Mouse (Mus musculus) intestine, embryonic 14.5 days (tissue): Measurements from ENCODE around the gene Tcte1. TPM values are rescaled to one million over a fixed set of nuclear protein-coding genes. Genes with fewer than 3 reads are reported as not detected.

ENCODE experiments used
- ATAC-seq: fragments of 200-750 bp; cut with Nextera tagmentation; replicated peaks from 2 replicates; pipeline ENCODE4 v1.8.0; 2017; ENCODE audit warnings: low read depth, moderate number of reproducible peaks, moderate TSS enrichment, moderate library complexity; ENCODE audit not compliant: low FRiP score, low TSS enrichment
- DNase-seq: peaks from one replicate; pipeline ENCODE4 v3.0.0-alpha.2; 2018; ENCODE audit warnings: low spot score
- H3K27ac ChIP-seq: fragments of 300-500 bp; sonication (generic); 2 replicates; pipeline ENCODE4 v1.5.1; 2014; ENCODE audit warnings: low read depth, mild to moderate bottlenecking, control low read depth
- H3K27me3 ChIP-seq: fragments of 300-500 bp; sonication (generic); replicated peaks from 2 replicates; pipeline ENCODE4 v1.6.1; 2014; ENCODE audit warnings: low read length, control low read depth; ENCODE audit not compliant: control insufficient read depth, insufficient read depth
- H3K36me3 ChIP-seq: fragments of 300-500 bp; sonication (generic); 2 replicates; pipeline ENCODE4 v1.6.1; 2014; ENCODE audit warnings: low read length, control low read depth; ENCODE audit not compliant: control insufficient read depth, insufficient read depth
- H3K4me1 ChIP-seq: fragments of 300-500 bp; sonication (generic); replicated peaks from 2 replicates; pipeline ENCODE4 v1.6.1; 2014; ENCODE audit warnings: low read length, control low read depth, mixed read lengths; ENCODE audit not compliant: control insufficient read depth, insufficient read depth
- H3K4me2 ChIP-seq: fragments of 300-500 bp; sonication (generic); 2 replicates; pipeline ENCODE4 v1.6.1; 2014; ENCODE audit warnings: low read length
- H3K4me3 ChIP-seq: fragments of 300-500 bp; sonication (generic); 2 replicates; pipeline ENCODE4 v1.5.1; 2014; ENCODE audit warnings: low read depth, low read length, control low read depth, mixed read lengths
- H3K9ac ChIP-seq: fragments of 300-500 bp; sonication (generic); 2 replicates; pipeline ENCODE4 v1.6.1; 2014; ENCODE audit warnings: mild to moderate bottlenecking, low read length
- H3K9me3 ChIP-seq: fragments of 300-500 bp; sonication (generic); 2 replicates; pipeline ENCODE4 v1.6.1; 2016; ENCODE audit warnings: low read length, control low read depth; ENCODE audit not compliant: control insufficient read depth
- WGBS: fragments of 180-500 bp; shearing (Covaris S2); extraction: QIAGEN DNeasy Blood & Tissue Kit; methylation state at CpG from one replicate; pipeline ENCODE4 v1.1.7; 2014; 5-methylcytosine and 5-hydroxymethylcytosine counted together
- polyA plus RNA-seq: library from polyadenylated mRNA; unstranded; fragments of >200 nt; fragmentation: Nextera tagmentation; extraction: Ambion mirVana; gene quantifications from 2 replicates; pipeline ENCODE4 v1.2.1, GENCODE M21; 2014

The Tcte1 gene
- polyA plus RNA-seq, 1 experiment from 2014 or later: 0.70 TPM

DNA sequence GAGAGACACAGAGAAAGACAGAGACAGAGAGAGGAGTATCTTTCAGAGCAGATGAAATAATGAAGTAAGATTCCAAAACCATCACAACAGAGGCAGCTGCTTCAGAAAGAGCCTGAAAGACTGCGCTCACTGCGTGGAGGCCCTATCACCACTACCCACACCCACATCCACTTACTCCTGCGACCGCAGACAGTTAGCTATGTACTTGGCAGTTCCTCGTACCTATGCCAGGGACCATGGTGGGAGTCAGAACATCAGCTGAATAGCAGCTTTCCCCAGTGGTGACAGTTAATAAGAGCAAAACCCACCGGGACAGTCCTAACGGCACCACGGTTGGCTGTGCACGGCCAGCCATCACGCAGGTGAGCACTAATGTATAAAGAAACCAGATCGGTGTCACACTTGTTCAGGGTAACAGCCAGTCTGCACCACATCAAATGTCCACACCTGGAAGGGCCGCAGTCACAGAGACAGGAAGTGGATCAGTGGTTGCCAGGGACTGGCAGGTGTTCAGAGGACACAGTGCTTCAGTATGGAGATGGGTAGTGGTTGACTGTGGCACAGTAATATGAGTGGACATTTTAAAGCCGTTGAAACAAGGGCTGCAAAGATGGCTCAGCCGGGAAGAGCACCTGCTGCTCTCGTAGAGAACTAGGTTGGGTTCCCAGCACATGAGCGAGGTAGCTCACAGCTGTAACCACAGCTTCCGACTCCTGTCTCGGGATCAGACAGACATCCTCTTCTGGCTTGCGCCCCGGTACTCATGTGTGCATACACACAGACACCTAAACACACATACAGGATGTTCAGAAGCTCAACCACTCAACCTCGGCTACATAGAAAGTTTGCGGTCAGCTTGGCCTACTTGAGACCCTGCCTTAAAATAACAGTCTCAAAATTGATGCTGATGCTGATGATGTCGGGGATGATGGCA lies 34.6 kb upstream of the Tcte1 start:
- Histone ChIP-seq H3K4me1 (0 out of 2 replicates have a peak, but pooled peaks cover 7% of the 10 kb centered on the region), H3K4me3 (no peak overlapping the region), H3K9ac (no peak overlapping the region), H3K36me3 (no peaks in the 10 kb centered on the region), H3K4me2 (no peak overlapping the region), H3K27me3 (no peaks in the 10 kb centered on the region), H3K9me3 (no peaks in the 10 kb centered on the region), H3K27ac (no peak overlapping the region)
- ATAC-seq: no peak
- 86% methylated on average over 23 of the region's 23 CpGs for WGBS
- no peak for DNase-seq

- no peaks in the 10 kb centered on the region for H3K27me3 ChIP-seq
- no peak overlapping the region for H3K27ac ChIP-seq
- no peak overlapping the region for H3K9ac ChIP-seq
- DNase-seq (no peak), ATAC-seq (no peak)
- WGBS: 82% methylated on average over 6 of the region's 6 CpGs
- H3K9me3 ChIP-seq: no peaks in the 10 kb centered on the region
- H3K4me1 ChIP-seq: 0 out of 2 replicates have a peak, but pooled peaks cover 7% of the 10 kb centered on the region
- H3K4me3 ChIP-seq: no peak overlapping the region
- H3K36me3 ChIP-seq: no peaks in the 10 kb centered on the region
- H3K4me2 ChIP-seq: no peak overlapping the region
Measured at GRCm38 (mm10) chr17:45489736-45490135, 33.5 kb upstream of the Tcte1 start.

- WGBS: 61% methylated on average over 13 of the region's 13 CpGs
- Histone ChIP-seq H3K4me1 (0 out of 2 replicates have a peak, but pooled peaks cover 7% of the 10 kb centered on the region), H3K27ac (no peak overlapping the region), H3K36me3 (no peaks in the 10 kb centered on the region), H3K4me2 (no peak overlapping the region), H3K9ac (no peak overlapping the region), H3K9me3 (no peaks in the 10 kb centered on the region), H3K4me3 (no peak overlapping the region), H3K27me3 (no peaks in the 10 kb centered on the region)
- DNase-seq (no peak), ATAC-seq (no peak)
Measured at GRCm38 (mm10) chr17:45490532-45491154, 32.6 kb upstream of the Tcte1 start.

GRCm38 (mm10) chr17:45495398-45495797 lies 27.8 kb upstream of the Tcte1 start:
- ATAC-seq: no peak
- Histone ChIP-seq H3K9me3 (no peaks in the 10 kb centered on the region), H3K27ac (no peak overlapping the region), H3K4me2 (no peak overlapping the region), H3K36me3 (no peaks in the 10 kb centered on the region), H3K9ac (no peak overlapping the region), H3K27me3 (no peaks in the 10 kb centered on the region), H3K4me3 (no peak overlapping the region), H3K4me1 (0 out of 2 replicates have a peak, but pooled peaks cover 7% of the 10 kb centered on the region)
- DNase-seq: no peak
- 73% methylated on average over 11 of the region's 11 CpGs for WGBS

DNA sequence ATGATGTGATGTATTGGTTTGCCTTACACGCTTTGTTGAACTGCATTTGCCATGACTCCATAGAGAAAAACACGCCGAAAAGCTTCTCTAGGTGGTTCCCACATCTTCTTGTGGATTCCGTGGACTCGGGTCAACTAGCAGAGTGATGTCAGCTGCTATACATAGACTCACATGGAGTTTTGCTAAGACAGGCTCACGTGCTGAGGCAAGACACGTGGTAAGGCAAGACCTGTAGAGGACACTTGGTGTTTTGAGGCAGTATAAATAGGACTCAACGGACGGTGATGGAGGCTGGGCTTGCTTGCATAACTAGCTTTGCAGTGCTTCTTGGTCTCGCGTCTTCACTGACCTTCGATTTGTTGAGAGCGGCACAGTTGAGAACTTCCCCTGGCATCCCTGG lies 24.8 kb upstream of the Tcte1 start:
- no peak overlapping the region for H3K27ac ChIP-seq
- no peaks in the 10 kb centered on the region for H3K9me3 ChIP-seq
- no peak overlapping the region for H3K9ac ChIP-seq
- H3K4me1 ChIP-seq: 0 out of 2 replicates have a peak, but pooled peaks cover under 1% of the 10 kb centered on the region
- H3K4me2 ChIP-seq: no peak overlapping the region
- ATAC-seq: no peak
- H3K4me3 ChIP-seq: no peak overlapping the region
- DNase-seq: no peak
- no peaks in the 10 kb centered on the region for H3K36me3 ChIP-seq
- 84% methylated on average over 13 of the region's 13 CpGs for WGBS
- no peaks in the 10 kb centered on the region for H3K27me3 ChIP-seq

GRCm38 (mm10) chr17:45499516-45499915 lies 23.7 kb upstream of the Tcte1 start:
- H3K4me2 ChIP-seq: no peak overlapping the region
- no peaks in the 10 kb centered on the region for H3K27me3 ChIP-seq
- H3K27ac ChIP-seq: no peak overlapping the region
- no peaks in the 10 kb centered on the region for H3K36me3 ChIP-seq
- no peak for DNase-seq
- H3K9me3 ChIP-seq: no peaks in the 10 kb centered on the region
- H3K4me1 ChIP-seq: 0 out of 2 replicates have a peak, but pooled peaks cover 3% of the 10 kb centered on the region
- H3K9ac ChIP-seq: no peak overlapping the region
- H3K4me3 ChIP-seq: no peak overlapping the region
- ATAC-seq: no peak
- WGBS: 36% methylated on average over 2 of the region's 2 CpGs

GRCm38 (mm10) chr17:45500981-45501380 lies 22.3 kb upstream of the Tcte1 start:
- WGBS: 27% methylated on average over 4 of the region's 4 CpGs
- H3K36me3 ChIP-seq: no peaks in the 10 kb centered on the region
- no peak overlapping the region for H3K27ac ChIP-seq
- no peaks in the 10 kb centered on the region for H3K27me3 ChIP-seq
- no peak overlapping the region for H3K4me3 ChIP-seq
- H3K9me3 ChIP-seq: no peaks in the 10 kb centered on the region
- no peak overlapping the region for H3K4me2 ChIP-seq
- ATAC-seq (no peak), DNase-seq (no peak)
- H3K4me1 ChIP-seq: 0 out of 2 replicates have a peak, but pooled peaks cover 3% of the 10 kb centered on the region
- H3K9ac ChIP-seq: no peak overlapping the region

DNA sequence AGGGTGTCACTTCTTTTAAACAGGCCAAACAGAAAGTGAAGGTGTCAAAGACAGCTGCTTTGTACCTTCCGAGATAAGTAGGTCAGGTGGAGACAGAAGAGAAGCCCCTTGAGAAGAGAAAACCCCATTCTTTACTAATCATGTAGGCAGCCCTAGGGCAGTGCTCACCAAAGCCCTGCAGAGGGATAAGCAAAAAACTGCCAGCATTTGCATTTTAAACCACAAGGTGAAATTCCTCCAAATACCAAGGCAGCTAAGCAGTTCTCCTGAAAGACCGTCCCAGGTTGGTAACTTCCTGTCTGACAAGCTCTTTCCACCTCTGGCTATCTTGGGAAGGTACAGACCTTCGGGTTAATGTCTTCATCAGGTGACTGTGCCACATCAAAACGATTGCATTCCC lies 20.9 kb upstream of the Tcte1 start:
- Histone ChIP-seq H3K9me3 (no peaks in the 10 kb centered on the region), H3K27ac (no peak overlapping the region), H3K27me3 (no peaks in the 10 kb centered on the region), H3K4me1 (peaks cover 6% of the 10 kb centered on the region; the same call in 1 of the 2 replicates), H3K36me3 (no peaks in the 10 kb centered on the region), H3K9ac (no peak overlapping the region), H3K4me2 (no peak overlapping the region), H3K4me3 (no peak overlapping the region)
- WGBS: 56% methylated on average over 4 of the region's 4 CpGs
- DNase-seq (no peak), ATAC-seq (no peak)
